Mouse (Mus musculus): ENCODE measurements around the gene Ociad1.

The Ociad1 gene

GRCm38 (mm10) chr5:73292502-73293457 lies at the start of gene Ociad1:
Ociad1 (plus strand) TSS chr5:73292784.
- peak; percentile 96 for DNase-seq

- peak; percentile 65 for DNase-seq
Measured at GRCm38 (mm10) chr5:73244403-73244802, 48.2 kb upstream of the Ociad1 start.

- DNase-seq: no peak
Measured at GRCm38 (mm10) chr5:73246414-73246813, 46.2 kb upstream of the Ociad1 start.

GRCm38 (mm10) chr5:73248211-73248610 lies 44.4 kb upstream of the Ociad1 start:
- no peak for DNase-seq

- no peak for DNase-seq
Measured at GRCm38 (mm10) chr5:73249341-73249740, 43.2 kb upstream of the Ociad1 start.

GRCm38 (mm10) chr5:73252739-73253138 lies 39.8 kb upstream of the Ociad1 start:
- no peak for DNase-seq

GRCm38 (mm10) chr5:73254660-73255059 lies 37.9 kb upstream of the Ociad1 start:
- no peak for DNase-seq

- DNase-seq: peak; percentile 69
Measured at GRCm38 (mm10) chr5:73255321-73256251, 37.0 kb upstream of the Ociad1 start.

- peak; percentile 96 for DNase-seq
Measured at GRCm38 (mm10) chr5:73256352-73257065, 36.1 kb upstream of the Ociad1 start, which contains the start of gene Fryl. Fryl (minus strand) TSS chr5:73256619.

GRCm38 (mm10) chr5:73257096-73257495 lies 35.5 kb upstream of the Ociad1 start:
- DNase-seq: no peak

- no peak for DNase-seq
Measured at GRCm38 (mm10) chr5:73257723-73258122, 34.9 kb upstream of the Ociad1 start.

- DNase-seq: peak; percentile 37
Measured at GRCm38 (mm10) chr5:73264122-73264521, 28.5 kb upstream of the Ociad1 start.

- DNase-seq: no peak
Measured at GRCm38 (mm10) chr5:73265460-73265859, 27.1 kb upstream of the Ociad1 start.

- DNase-seq: peak; percentile 25
Measured at GRCm38 (mm10) chr5:73268636-73269213, 23.9 kb upstream of the Ociad1 start.

GRCm38 (mm10) chr5:73270612-73271011 lies 22.0 kb upstream of the Ociad1 start:
- DNase-seq: no peak

GRCm38 (mm10) chr5:73273171-73273570 lies 19.4 kb upstream of the Ociad1 start:
- DNase-seq: no peak

GRCm38 (mm10) chr5:73274941-73275340 lies 17.6 kb upstream of the Ociad1 start:
- no peak for DNase-seq

GRCm38 (mm10) chr5:73279190-73279589 lies 13.4 kb upstream of the Ociad1 start:
- no peak for DNase-seq

- DNase-seq: no peak
Measured at GRCm38 (mm10) chr5:73279732-73280566, 12.6 kb upstream of the Ociad1 start.

GRCm38 (mm10) chr5:73280567-73280850 lies 12.1 kb upstream of the Ociad1 start:
- DNase-seq: no peak

- DNase-seq: no peak
Measured at GRCm38 (mm10) chr5:73284046-73284445, 8.5 kb upstream of the Ociad1 start.
